Mouse (Mus musculus): ENCODE data around the gene Lrrn4cl.
A peak's percentile ranks its signal among the peaks of the same experiment; 100 is the strongest.
"Not testable (repeated sequence)": the region's sequence is repeated elsewhere in the genome, so short reads cannot be mapped to it uniquely, and the experiment has no call there.

Gene Lrrn4cl

GRCm38 (mm10) chr19:8850402-8850901 lies at the start of gene Lrrn4cl:
Lrrn4cl (plus strand) TSS chr19:8850768.
- DNase-seq (ENCODE audit: low read depth, low spot score) = peak; percentile 74

- DNase-seq (ENCODE audit: low read depth, low spot score) = peak; percentile 99
Observed at GRCm38 (mm10) chr19:8802130-8802821, 48.3 kb upstream of the Lrrn4cl start, which contains the start of gene Zbtb3. Zbtb3 (plus strand) TSS chr19:8802555.

- DNase-seq (ENCODE audit: low read depth, low spot score) = no peak
Observed at GRCm38 (mm10) chr19:8803204-8803780, 47.3 kb upstream of the Lrrn4cl start.

GRCm38 (mm10) chr19:8803879-8804660 lies 46.5 kb upstream of the Lrrn4cl start:
- no peak for DNase-seq (ENCODE audit: low read depth, low spot score)

- no peak for DNase-seq (ENCODE audit: low read depth, low spot score)
Observed at GRCm38 (mm10) chr19:8806810-8807209, 43.8 kb upstream of the Lrrn4cl start.

- DNase-seq (ENCODE audit: low read depth, low spot score) = no peak
Observed at GRCm38 (mm10) chr19:8815812-8816211, 34.8 kb upstream of the Lrrn4cl start.

GRCm38 (mm10) chr19:8817001-8817400 lies 33.6 kb upstream of the Lrrn4cl start:
- DNase-seq (ENCODE audit: low read depth, low spot score) = no peak

GRCm38 (mm10) chr19:8818301-8818798 lies 32.2 kb upstream of the Lrrn4cl start:
- no peak for DNase-seq (ENCODE audit: low read depth, low spot score)

GRCm38 (mm10) chr19:8818801-8819595 lies 31.6 kb upstream of the Lrrn4cl start, which contains the start of gene Ttc9c:
Ttc9c (minus strand) TSS chr19:8819333.
- DNase-seq (ENCODE audit: low read depth, low spot score) = peak; percentile 99

GRCm38 (mm10) chr19:8819596-8820423 lies 30.8 kb upstream of the Lrrn4cl start, which contains the start of gene Hnrnpul2:
Hnrnpul2 (plus strand) TSS chr19:8820010.
- DNase-seq (ENCODE audit: low read depth, low spot score) = peak; percentile 99

GRCm38 (mm10) chr19:8820424-8820956 lies 30.1 kb upstream of the Lrrn4cl start:
- no peak for DNase-seq (ENCODE audit: low read depth, low spot score)

- DNase-seq (ENCODE audit: low read depth, low spot score) = no peak
Observed at GRCm38 (mm10) chr19:8821146-8821545, 29.4 kb upstream of the Lrrn4cl start.

GRCm38 (mm10) chr19:8822696-8823095 lies 27.9 kb upstream of the Lrrn4cl start:
- no peak for DNase-seq (ENCODE audit: low read depth, low spot score)

- DNase-seq (ENCODE audit: low read depth, low spot score) = no peak
Observed at GRCm38 (mm10) chr19:8829660-8830059, 20.9 kb upstream of the Lrrn4cl start, which contains the start of gene AC129217.1. AC129217.1 (plus strand) TSS chr19:8829773.

GRCm38 (mm10) chr19:8830664-8831063 lies 19.9 kb upstream of the Lrrn4cl start:
- DNase-seq (ENCODE audit: low read depth, low spot score) = no peak

GRCm38 (mm10) chr19:8831262-8831661 lies 19.3 kb upstream of the Lrrn4cl start:
- DNase-seq (ENCODE audit: low read depth, low spot score) = peak; percentile 51

- no peak for DNase-seq (ENCODE audit: low read depth, low spot score)
Observed at GRCm38 (mm10) chr19:8832971-8833370, 17.6 kb upstream of the Lrrn4cl start.

GRCm38 (mm10) chr19:8836327-8836726 lies 14.2 kb upstream of the Lrrn4cl start:
- not testable (repeated sequence) for DNase-seq (ENCODE audit: low read depth, low spot score)

- peak; percentile 89 for DNase-seq (ENCODE audit: low read depth, low spot score)
Observed at GRCm38 (mm10) chr19:8837251-8837791, 13.2 kb upstream of the Lrrn4cl start, which contains the start of gene Bscl2. Bscl2 (plus strand) TSS chr19:8837467.
